Mouse (Mus musculus) forebrain, postnatal 0 days (tissue): ENCODE data around the gene Ap1s3. TPM values are rescaled to one million over a fixed set of nuclear protein-coding genes. Genes with fewer than 3 reads are reported as not detected.

ENCODE experiments used
- ATAC-seq: fragments of 200-750 bp; cut with Nextera tagmentation; 2 replicates; pipeline ENCODE4 v1.8.0; 2017; ENCODE audit warnings: mild to moderate bottlenecking, moderate library complexity
- DNase-seq: peaks from one replicate; pipeline ENCODE4 v3.0.0-alpha.2; 2015
- H3K27ac ChIP-seq: fragments of 300-500 bp; sonication (generic); 2 replicates; pipeline ENCODE4 v1.5.1; 2014; ENCODE audit warnings: low read depth, mild to moderate bottlenecking, antibody characterized with exemption, low read length, moderate library complexity, mixed read lengths
- H3K27me3 ChIP-seq: fragments of 300-500 bp; sonication (generic); 2 replicates; pipeline ENCODE4 v1.6.1; 2014; ENCODE audit warnings: mild to moderate bottlenecking, low read length, mixed read lengths; ENCODE audit not compliant: insufficient read depth
- H3K36me3 ChIP-seq: fragments of 300-500 bp; sonication (generic); 2 replicates; pipeline ENCODE4 v1.6.1; 2014; ENCODE audit warnings: mild to moderate bottlenecking, moderate library complexity; ENCODE audit not compliant: insufficient read depth
- H3K4me1 ChIP-seq: fragments of 300-500 bp; sonication (generic); 2 replicates; pipeline ENCODE4 v1.6.1; 2014; ENCODE audit warnings: antibody characterized with exemption; ENCODE audit not compliant: insufficient read depth
- H3K4me2 ChIP-seq: fragments of 300-500 bp; sonication (generic); 2 replicates; pipeline ENCODE4 v1.6.1; 2014; ENCODE audit warnings: low read depth, mild to moderate bottlenecking, moderate library complexity
- H3K4me3 ChIP-seq: fragments of 300-500 bp; sonication (generic); 2 replicates; pipeline ENCODE4 v1.5.1; 2014; ENCODE audit warnings: low read depth, low read length, mixed read lengths
- H3K9ac ChIP-seq: fragments of 300-500 bp; sonication (generic); 2 replicates; pipeline ENCODE4 v1.6.1; 2014; ENCODE audit warnings: mild to moderate bottlenecking
- H3K9me3 ChIP-seq: fragments of 300-500 bp; sonication (generic); 2 replicates; pipeline ENCODE4 v1.6.1; 2016; ENCODE audit warnings: low read length
- CTCF ChIP-seq: sonication (generic); IDR thresholded peaks from 2 replicates; pipeline ENCODE4 v1.5.1; 2016; ENCODE audit warnings: antibody characterized with exemption, control low read depth, low read depth
- WGBS: fragments of 180-500 bp; shearing (Covaris S2); extraction: QIAGEN DNeasy Blood & Tissue Kit; methylation state at CpG from one replicate; pipeline ENCODE4 v1.1.7; 2014; 5-methylcytosine and 5-hydroxymethylcytosine counted together
- polyA plus RNA-seq: library from polyadenylated mRNA; unstranded; fragments of >200 nt; fragmentation: Nextera tagmentation; extraction: Ambion mirVana; gene quantifications from 2 replicates; pipeline ENCODE4 v1.2.1, GENCODE M21; 2015
- total RNA-seq: library from RNA; depleted of rRNA; stranded (reverse); fragments of >200 nt; gene quantifications from 2 replicates; pipeline ENCODE4 v1.2.3, GENCODE M21; 2014; rRNA removed

The Ap1s3 gene
- total RNA-seq = 0.43 and 3.2 TPM in 2 replicates
- 0.13 TPM in 1 of 2 replicates, not detected in the other for polyA plus RNA-seq

DNA sequence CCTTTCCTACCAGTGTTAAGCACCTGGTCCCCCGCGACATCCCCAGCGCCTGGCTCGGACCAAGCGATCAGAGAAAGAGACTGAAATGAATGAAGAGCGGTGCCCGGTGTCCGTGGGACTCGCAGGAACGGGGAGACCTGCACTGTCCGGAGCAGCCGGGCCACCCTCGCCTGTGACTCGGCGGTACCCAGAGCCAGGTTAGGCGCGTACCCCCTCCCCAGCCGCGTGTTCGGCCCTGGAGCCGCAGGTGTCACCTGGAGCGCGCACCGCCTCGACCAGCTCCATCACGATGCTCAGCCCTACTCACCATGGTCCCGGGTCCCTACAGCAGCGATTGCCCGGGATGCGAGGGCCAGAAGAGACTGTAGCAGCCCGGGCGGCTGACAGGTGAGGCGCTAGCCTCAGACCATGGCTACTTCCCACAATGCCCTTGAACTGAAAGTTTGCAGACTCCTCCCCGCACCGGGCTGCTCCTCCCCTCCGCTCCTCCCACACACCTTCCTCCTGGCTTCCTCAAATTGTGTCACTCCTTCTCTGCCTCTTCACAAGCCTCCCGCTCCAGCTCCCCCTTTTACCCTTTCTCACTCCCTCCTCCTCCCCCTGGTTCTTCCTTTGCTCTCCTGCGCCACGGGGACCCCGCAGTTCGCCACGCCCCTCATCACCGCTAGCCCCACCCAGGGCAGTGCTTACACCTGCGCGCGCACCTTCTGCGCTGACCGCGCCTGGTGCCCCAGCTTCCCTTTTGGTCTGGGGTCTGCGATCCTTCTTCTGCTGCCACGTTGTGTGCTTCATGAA lies at the start of gene Ap1s3:
Gene Ap1s3, minus strand, starts transcription at position 430 of the 795 bp plus-strand sequence.
- Histone ChIP-seq H3K27me3 (peaks cover 23% of the 10 kb centered on the region), H3K27ac (no peak within 1 kb of the TSS), H3K9ac (peak within 1 kb of the TSS; percentile 45; the same call in 1 of the 2 replicates), H3K4me2 (peak within 1 kb of the TSS; percentile 99), H3K4me3 (peak within 1 kb of the TSS; percentile 49), H3K36me3 (no peaks in the 10 kb centered on the region), H3K4me1 (peaks cover 7% of the 10 kb centered on the region; the same call in 1 of the 2 replicates), H3K9me3 (no peaks in the 10 kb centered on the region)
- WGBS = under 1% methylated on average over 49 of the region's 51 CpGs
- peak; percentile 72 for ATAC-seq
- peak; percentile 19 for DNase-seq
- no peak for TF ChIP-seq CTCF

DNA sequence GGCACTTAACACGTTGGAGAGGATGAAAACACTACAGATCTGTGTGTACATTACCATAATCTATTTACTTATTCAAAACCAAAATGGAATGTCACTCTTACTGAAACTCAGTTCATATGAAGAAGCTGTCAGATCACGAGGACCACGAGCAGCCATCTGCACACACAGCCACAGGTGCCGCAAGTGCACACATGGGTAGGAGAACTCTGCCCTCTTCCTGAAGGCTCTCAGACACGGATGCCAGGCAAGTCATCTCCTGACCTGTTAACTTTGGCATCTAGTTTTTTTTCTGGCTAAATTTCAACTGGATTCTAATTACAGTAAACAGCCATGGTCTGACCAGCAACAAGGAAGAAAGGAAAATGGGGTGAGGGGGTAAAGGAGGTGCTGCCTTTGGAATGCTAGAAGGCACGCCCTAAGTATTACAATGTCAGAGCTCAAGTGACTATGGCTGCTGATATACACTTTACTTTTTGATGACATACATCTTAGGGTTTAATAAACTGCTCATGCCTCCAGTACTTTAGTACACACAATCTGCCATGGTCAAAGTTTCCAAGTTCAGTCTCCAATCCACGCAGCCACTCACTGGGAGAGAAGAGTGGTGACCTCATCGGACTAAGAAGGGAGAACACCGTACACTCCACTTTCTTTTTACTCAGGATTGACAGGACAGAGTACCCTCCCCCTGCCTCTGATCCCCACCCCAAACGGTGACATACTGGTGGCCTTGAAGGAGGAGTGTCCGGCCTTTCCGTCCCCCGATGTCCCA lies 42.6 kb upstream of the Ap1s3 start:
- H3K27me3 ChIP-seq = no peaks in the 10 kb centered on the region
- peaks cover 27% of the 10 kb centered on the region for H3K36me3 ChIP-seq
- H3K4me3 ChIP-seq = no peak overlapping the region
- no peak overlapping the region for H3K27ac ChIP-seq
- DNase-seq (no peak), ATAC-seq (peak; percentile 24; the same call in 1 of the 2 replicates)
- no peak overlapping the region for H3K9ac ChIP-seq
- no peak overlapping the region for H3K4me2 ChIP-seq
- H3K4me1 ChIP-seq = 0 out of 2 replicates have a peak, but pooled peaks cover 5% of the 10 kb centered on the region
- TF ChIP-seq CTCF = no peak
- H3K9me3 ChIP-seq = no peaks in the 10 kb centered on the region
- WGBS = 77% methylated on average over 13 of the region's 13 CpGs

DNA sequence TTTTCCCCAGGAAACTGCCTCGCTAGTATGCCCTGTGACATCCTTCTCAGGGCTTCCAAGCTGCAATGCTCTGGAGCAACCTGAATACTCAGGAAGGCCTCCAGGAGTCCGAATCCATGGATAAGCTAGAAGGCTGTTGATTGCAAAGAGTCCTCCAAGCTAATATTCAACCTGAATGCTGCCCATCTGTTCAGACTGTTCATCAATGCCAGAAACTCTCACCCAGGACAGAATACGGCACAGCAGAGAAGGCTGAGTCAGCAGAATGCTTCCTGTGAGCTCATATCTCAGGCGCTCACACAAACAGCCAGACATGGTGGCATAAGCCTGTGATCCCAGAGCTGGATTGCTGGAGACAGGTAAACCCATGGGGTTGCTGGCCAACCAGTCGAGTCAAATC lies 41.3 kb upstream of the Ap1s3 start:
- peaks cover 33% of the 10 kb centered on the region for H3K36me3 ChIP-seq

DNA sequence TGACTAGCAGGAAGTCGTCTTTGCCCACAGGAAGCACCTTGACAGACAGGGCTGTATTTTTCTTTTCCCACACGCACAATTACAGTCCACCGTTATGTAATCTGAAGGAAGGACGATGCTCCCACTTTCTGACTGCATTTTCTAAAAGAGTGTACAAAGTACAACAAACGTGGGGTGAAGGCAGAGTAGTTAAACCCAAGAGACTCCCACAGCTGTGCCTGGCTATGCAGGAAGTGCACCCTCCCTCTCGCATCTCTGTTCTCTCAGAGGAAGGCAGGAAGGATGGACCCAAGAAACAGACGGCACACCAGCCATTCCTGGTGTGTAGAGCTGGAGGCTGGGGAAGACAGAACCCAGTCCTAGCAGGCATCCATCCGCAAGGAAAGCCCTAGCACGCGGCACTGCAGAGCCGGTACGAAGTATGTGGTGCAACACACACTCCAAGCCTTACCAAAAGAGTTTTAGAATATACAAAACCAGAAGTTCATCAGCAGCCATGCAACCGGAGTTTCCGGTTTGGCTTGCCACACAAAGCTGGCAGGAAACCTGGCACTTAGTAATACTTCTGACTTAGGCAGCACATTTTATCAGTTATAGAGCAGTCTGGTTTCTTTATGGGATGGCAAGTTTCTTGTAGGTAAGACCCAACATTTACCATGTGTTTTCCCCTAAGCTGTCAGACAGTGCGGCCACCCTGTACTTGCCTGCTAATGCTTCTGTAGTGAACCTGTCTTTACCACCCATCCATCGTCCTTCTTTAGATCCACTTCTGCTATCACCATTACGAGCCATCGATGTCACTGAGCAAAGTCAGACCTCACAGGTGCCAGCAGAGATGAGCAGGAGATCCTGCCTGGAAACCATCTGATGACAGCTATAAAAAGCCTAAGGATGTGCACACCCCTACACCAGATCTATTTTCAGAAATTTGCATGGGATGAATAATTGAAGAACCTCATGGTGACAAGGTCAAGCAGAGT lies 39.7 kb upstream of the Ap1s3 start:
- no peaks in the 10 kb centered on the region for H3K9me3 ChIP-seq
- DNase-seq (peak; percentile 4), ATAC-seq (peak; percentile 47)
- no peak for TF ChIP-seq CTCF
- no peak overlapping the region for H3K4me2 ChIP-seq
- peak overlapping the region; percentile 40; the same call in 1 of the 2 replicates for H3K27ac ChIP-seq
- H3K4me1 ChIP-seq = 0 out of 2 replicates have a peak, but pooled peaks cover 5% of the 10 kb centered on the region
- peaks cover 41% of the 10 kb centered on the region for H3K36me3 ChIP-seq
- 68% methylated on average over 18 of the region's 18 CpGs for WGBS
- H3K27me3 ChIP-seq = no peaks in the 10 kb centered on the region
- H3K4me3 ChIP-seq = no peak overlapping the region
- no peak overlapping the region for H3K9ac ChIP-seq

More for the DNA sequence above, 41.3 kb upstream of the Ap1s3 start:
- Histone ChIP-seq H3K4me2 (no peak overlapping the region), H3K9me3 (no peaks in the 10 kb centered on the region), H3K4me1 (0 out of 2 replicates have a peak, but pooled peaks cover 5% of the 10 kb centered on the region), H3K9ac (no peak overlapping the region), H3K27ac (no peak overlapping the region), H3K27me3 (no peaks in the 10 kb centered on the region), H3K4me3 (no peak overlapping the region)
- no peak for TF ChIP-seq CTCF
- no peak for DNase-seq
- 88% methylated on average over 5 of the region's 5 CpGs for WGBS
- ATAC-seq = no peak

DNA sequence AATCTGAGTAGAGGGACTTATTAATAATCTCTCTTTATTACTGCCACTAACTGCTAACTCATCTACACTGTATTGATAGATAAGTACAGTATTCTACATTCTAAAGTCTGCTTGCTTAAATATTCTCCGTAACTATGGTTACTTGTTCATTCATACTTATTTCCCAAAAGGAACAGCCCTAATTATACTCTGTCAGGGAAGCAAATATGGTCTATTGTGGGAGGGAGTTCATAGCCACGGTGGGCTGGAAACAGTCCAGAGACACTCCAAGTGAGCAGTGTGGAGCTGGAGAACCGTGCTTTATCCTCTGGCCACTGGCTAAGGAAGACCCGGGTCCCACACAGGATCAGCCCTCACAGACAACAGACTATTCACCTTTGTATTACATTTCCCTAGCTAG lies 38.9 kb upstream of the Ap1s3 start:
- DNase-seq = peak; percentile 41
- 17% methylated on average over 4 of the region's 4 CpGs for WGBS
- H3K4me3 ChIP-seq = no peak overlapping the region
- H3K36me3 ChIP-seq = peaks cover 47% of the 10 kb centered on the region
- no peak overlapping the region for H3K4me2 ChIP-seq
- peak overlapping the region; percentile 40; the same call in 1 of the 2 replicates for H3K27ac ChIP-seq
- no peaks in the 10 kb centered on the region for H3K9me3 ChIP-seq
- no peak overlapping the region for H3K9ac ChIP-seq
- TF ChIP-seq CTCF = no peak
- H3K4me1 ChIP-seq = 0 out of 2 replicates have a peak, but pooled peaks cover 5% of the 10 kb centered on the region
- no peaks in the 10 kb centered on the region for H3K27me3 ChIP-seq
- peak; percentile 83 for ATAC-seq

DNA sequence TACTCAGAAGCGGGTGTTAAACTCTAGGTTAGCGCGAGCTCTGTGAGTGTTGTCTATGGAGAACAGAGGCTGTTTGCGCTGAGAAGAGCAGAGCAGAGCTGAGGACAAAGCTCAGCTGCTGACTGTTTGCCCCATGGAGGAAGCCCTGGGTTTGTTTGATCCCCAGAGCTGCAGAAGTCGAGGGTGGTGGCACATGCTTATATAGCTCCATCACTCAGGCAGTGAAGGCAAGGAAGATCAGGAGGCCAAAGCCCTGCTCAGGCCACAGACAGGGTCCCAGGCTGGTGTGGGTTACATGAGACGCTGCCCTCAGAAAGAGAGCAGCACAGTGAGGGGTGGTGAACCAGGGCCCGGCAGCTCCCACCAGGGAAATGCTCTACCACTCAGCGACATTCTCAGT lies 38.4 kb upstream of the Ap1s3 start:
- no peak for TF ChIP-seq CTCF
- peaks cover 49% of the 10 kb centered on the region for H3K36me3 ChIP-seq
- no peak overlapping the region for H3K4me3 ChIP-seq
- no peak for DNase-seq
- WGBS = 58% methylated on average over 8 of the region's 8 CpGs
- no peaks in the 10 kb centered on the region for H3K9me3 ChIP-seq
- no peak overlapping the region for H3K4me2 ChIP-seq
- no peak overlapping the region for H3K27ac ChIP-seq
- no peak overlapping the region for H3K9ac ChIP-seq
- no peaks in the 10 kb centered on the region for H3K27me3 ChIP-seq
- 0 out of 2 replicates have a peak, but pooled peaks have one; percentile 11 for ATAC-seq
- 0 out of 2 replicates have a peak, but pooled peaks cover 5% of the 10 kb centered on the region for H3K4me1 ChIP-seq
